Mouse (Mus musculus) kidney, postnatal 0 days (tissue): ENCODE measurements around the gene Ttn. TPM values are rescaled to one million over a fixed set of nuclear protein-coding genes. Genes with fewer than 3 reads are reported as not detected.

Experiments
- ATAC-seq: fragments of 200-750 bp; cut with Nextera tagmentation; replicated peaks from 2 replicates; pipeline ENCODE4 v1.8.0; 2017; ENCODE audit warnings: low read depth, moderate number of reproducible peaks, moderate TSS enrichment, moderate library complexity; ENCODE audit not compliant: low FRiP score
- DNase-seq: peaks from one replicate; pipeline ENCODE4 v3.0.0-alpha.2; 2016; ENCODE audit warnings: low spot score
- H3K27ac ChIP-seq: fragments of 300-500 bp; sonication (generic); 2 replicates; pipeline ENCODE4 v1.5.1; 2014; ENCODE audit warnings: mild to moderate bottlenecking
- H3K27me3 ChIP-seq: fragments of 300-500 bp; sonication (generic); 2 replicates; pipeline ENCODE4 v1.6.1; 2014; ENCODE audit warnings: low read length, mixed read lengths; ENCODE audit not compliant: insufficient read depth
- H3K36me3 ChIP-seq: fragments of 300-500 bp; sonication (generic); 2 replicates; pipeline ENCODE4 v1.6.1; 2014; ENCODE audit warnings: low read length, mixed read lengths; ENCODE audit not compliant: insufficient read depth
- H3K4me1 ChIP-seq: fragments of 300-500 bp; sonication (generic); replicated peaks from 2 replicates; pipeline ENCODE4 v1.6.1; 2014; ENCODE audit warnings: antibody characterized with exemption, low read length, mixed read lengths; ENCODE audit not compliant: insufficient read depth
- H3K4me2 ChIP-seq: fragments of 300-500 bp; sonication (generic); 2 replicates; pipeline ENCODE4 v1.6.1; 2014; ENCODE audit warnings: mild to moderate bottlenecking, low read length, moderate library complexity, mixed read lengths
- H3K4me3 ChIP-seq: fragments of 300-500 bp; sonication (generic); replicated peaks from 2 replicates; pipeline ENCODE4 v1.5.1; 2014; ENCODE audit warnings: low read depth, low read length
- H3K9ac ChIP-seq: fragments of 300-500 bp; sonication (generic); 2 replicates; pipeline ENCODE4 v1.6.1; 2014; ENCODE audit warnings: low read depth, low read length
- H3K9me3 ChIP-seq: fragments of 300-500 bp; sonication (generic); replicated peaks from 2 replicates; pipeline ENCODE4 v1.6.1; 2016; ENCODE audit warnings: low read length, inconsistent platforms, mixed read lengths
- CTCF ChIP-seq: IDR thresholded peaks from 2 replicates; pipeline ENCODE4 v1.5.1; 2016; ENCODE audit warnings: antibody characterized with exemption, low read depth, mild to moderate bottlenecking, moderate library complexity
- WGBS: fragments of 180-500 bp; shearing (Covaris S2); extraction: QIAGEN DNeasy Blood & Tissue Kit; methylation state at CpG from one replicate; pipeline ENCODE4 v1.1.7; 2014; 5-methylcytosine and 5-hydroxymethylcytosine counted together
- polyA plus RNA-seq: library from polyadenylated mRNA; unstranded; fragments of >200 nt; fragmentation: Nextera tagmentation; extraction: Ambion mirVana; gene quantifications from 2 replicates; pipeline ENCODE4 v1.2.1, GENCODE M21; 2015

Ttn gene
- polyA plus RNA-seq, 1 experiment from 2014 or later: 0.14 TPM

GRCm38 (mm10) chr2:76977650-76978049 is 4.7 kb downstream of the Ttn start:
- 61% methylated on average over 6 of the region's 6 CpGs for WGBS
- H3K4me1 ChIP-seq: no peaks in the 10 kb centered on the region
- no peaks in the 10 kb centered on the region for H3K36me3 ChIP-seq
- no peak for ATAC-seq
- no peaks in the 10 kb centered on the region for H3K27me3 ChIP-seq
- H3K27ac ChIP-seq: no peak overlapping the region
- TF ChIP-seq CTCF: no peak
- DNase-seq: no peak
- H3K4me3 ChIP-seq: no peak overlapping the region
- no peak overlapping the region for H3K4me2 ChIP-seq
- no peaks in the 10 kb centered on the region for H3K9me3 ChIP-seq
- no peak overlapping the region for H3K9ac ChIP-seq

DNA sequence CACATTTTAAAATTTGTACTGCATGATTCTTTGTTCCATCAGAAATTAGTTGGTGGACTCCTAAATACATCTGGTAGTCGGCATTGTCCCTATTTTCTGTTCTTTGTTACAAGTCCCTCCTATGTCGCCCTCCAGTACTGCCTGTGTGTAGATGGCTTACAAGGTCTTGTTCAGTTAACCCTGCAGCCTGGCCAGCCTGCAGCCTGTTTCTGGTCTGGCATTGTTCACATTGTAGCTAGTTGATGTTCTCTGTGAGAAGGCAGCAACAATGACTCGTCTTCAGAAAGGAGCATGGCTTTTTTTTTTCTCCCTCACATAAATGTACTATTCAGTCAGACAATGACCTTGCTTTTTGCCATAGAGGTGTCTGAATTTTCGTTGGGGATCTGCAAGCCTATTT is 10.3 kb downstream of the Ttn start:
- DNase-seq (no peak), ATAC-seq (no peak)
- WGBS: 78% methylated on average over 4 of the region's 4 CpGs
- Histone ChIP-seq H3K36me3 (no peaks in the 10 kb centered on the region), H3K27me3 (no peaks in the 10 kb centered on the region), H3K9me3 (no peaks in the 10 kb centered on the region), H3K4me2 (no peak overlapping the region), H3K4me3 (no peak overlapping the region), H3K4me1 (no peaks in the 10 kb centered on the region), H3K27ac (no peak overlapping the region), H3K9ac (no peak overlapping the region)
- no peak for TF ChIP-seq CTCF

DNA sequence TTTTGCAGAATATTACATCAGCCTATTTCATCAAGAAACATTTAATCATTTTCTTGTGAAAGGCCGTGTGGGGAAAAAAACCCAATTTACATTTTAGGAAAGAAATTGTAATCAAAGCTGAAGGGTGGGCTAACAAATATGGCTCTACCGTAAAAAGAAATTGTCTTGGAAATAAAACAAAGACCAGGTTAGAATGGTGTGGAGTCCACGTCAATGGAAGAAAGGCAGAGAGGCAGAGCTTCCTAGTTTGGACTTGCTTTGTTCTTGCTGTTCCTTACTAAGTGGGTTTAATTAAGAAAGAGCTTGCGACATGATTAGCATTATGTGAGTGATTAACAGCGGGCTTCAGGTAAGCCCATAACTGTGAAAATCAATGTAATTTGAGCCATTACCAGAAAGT is 11.3 kb downstream of the Ttn start:
- ATAC-seq (no peak), DNase-seq (no peak)
- Histone ChIP-seq H3K27me3 (no peaks in the 10 kb centered on the region), H3K36me3 (no peaks in the 10 kb centered on the region), H3K27ac (no peak overlapping the region), H3K4me1 (no peaks in the 10 kb centered on the region), H3K9me3 (no peaks in the 10 kb centered on the region), H3K4me3 (no peak overlapping the region), H3K9ac (no peak overlapping the region), H3K4me2 (no peak overlapping the region)
- TF ChIP-seq CTCF: no peak
- WGBS: 65% methylated on average over 5 of the region's 5 CpGs

DNA sequence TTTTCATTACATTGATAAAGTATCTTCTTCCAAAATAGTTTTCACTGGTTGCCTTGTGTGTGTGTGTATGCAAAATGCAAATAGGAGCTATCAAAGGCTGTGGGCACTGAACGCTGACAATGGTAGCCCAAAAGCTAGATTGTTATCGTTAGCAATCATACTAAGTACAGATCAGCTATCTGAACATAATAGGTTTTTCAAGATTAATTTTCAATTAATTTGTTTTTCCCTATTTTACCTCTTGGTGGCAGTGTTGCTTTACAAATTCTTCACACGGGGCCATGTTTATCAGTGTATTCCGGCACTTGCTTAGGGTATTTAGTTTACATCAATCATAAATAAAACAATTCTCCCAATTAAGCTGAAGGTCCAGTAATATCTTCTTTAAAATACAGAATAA is 11.7 kb downstream of the Ttn start:
- 16% methylated on average over 4 of the region's 4 CpGs for WGBS
- Histone ChIP-seq H3K27ac (no peak overlapping the region), H3K4me3 (no peak overlapping the region), H3K27me3 (no peaks in the 10 kb centered on the region), H3K36me3 (no peaks in the 10 kb centered on the region), H3K9me3 (no peaks in the 10 kb centered on the region), H3K4me1 (no peaks in the 10 kb centered on the region), H3K4me2 (no peak overlapping the region), H3K9ac (no peak overlapping the region)
- TF ChIP-seq CTCF: peak; percentile 72
- peak; percentile 75 for DNase-seq
- ATAC-seq: no peak

GRCm38 (mm10) chr2:76970204-76970603 is 12.1 kb downstream of the Ttn start:
- no peak overlapping the region for H3K9ac ChIP-seq
- H3K4me2 ChIP-seq: no peak overlapping the region
- H3K4me1 ChIP-seq: no peaks in the 10 kb centered on the region
- no peak overlapping the region for H3K4me3 ChIP-seq
- DNase-seq (no peak), ATAC-seq (no peak)
- 59% methylated on average over 6 of the region's 6 CpGs for WGBS
- H3K27ac ChIP-seq: no peak overlapping the region
- H3K27me3 ChIP-seq: no peaks in the 10 kb centered on the region
- TF ChIP-seq CTCF: no peak
- no peaks in the 10 kb centered on the region for H3K36me3 ChIP-seq
- no peaks in the 10 kb centered on the region for H3K9me3 ChIP-seq

- no peak overlapping the region for H3K4me3 ChIP-seq
These were observed 12.7 kb downstream of the Ttn start for GRCm38 (mm10) chr2:76969637-76970036.

DNA sequence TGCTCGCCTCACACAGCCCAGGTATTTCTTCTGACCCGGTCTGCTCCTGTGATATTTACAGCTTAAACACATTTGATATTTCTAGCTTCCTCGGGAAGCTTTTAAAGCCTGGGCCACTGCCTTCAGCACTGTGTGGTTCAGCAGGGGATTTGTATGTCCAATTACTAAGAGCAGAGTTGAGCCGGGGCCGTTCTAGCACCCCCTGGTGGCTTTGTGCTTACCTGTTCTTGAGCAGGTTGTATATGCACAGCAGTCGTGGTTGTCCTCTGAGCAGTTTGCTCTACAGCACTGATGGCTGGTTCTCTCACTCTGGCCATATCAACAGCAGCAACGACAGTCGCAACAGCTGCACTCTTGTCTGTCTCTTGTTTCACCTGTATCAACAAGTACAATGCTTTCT is 13.4 kb downstream of the Ttn start:
- DNase-seq (peak; percentile 89), ATAC-seq (peak; percentile 81)
- Histone ChIP-seq H3K9me3 (no peaks in the 10 kb centered on the region), H3K4me2 (no peak overlapping the region), H3K27ac (no peak overlapping the region), H3K36me3 (no peaks in the 10 kb centered on the region), H3K27me3 (no peaks in the 10 kb centered on the region), H3K4me3 (no peak overlapping the region), H3K4me1 (no peaks in the 10 kb centered on the region), H3K9ac (no peak overlapping the region)
- TF ChIP-seq CTCF: peak; percentile 90
- WGBS: 21% methylated on average over 8 of the region's 8 CpGs

More at GRCm38 (mm10) chr2:76969637-76970036, 12.7 kb downstream of the Ttn start:
- ATAC-seq: no peak
- H3K4me2 ChIP-seq: no peak overlapping the region
- H3K27ac ChIP-seq: no peak overlapping the region
- H3K4me1 ChIP-seq: no peaks in the 10 kb centered on the region
- WGBS: 83% methylated on average over 21 of the region's 21 CpGs
- TF ChIP-seq CTCF: no peak
- DNase-seq: no peak
- no peaks in the 10 kb centered on the region for H3K36me3 ChIP-seq
- no peaks in the 10 kb centered on the region for H3K27me3 ChIP-seq
- no peak overlapping the region for H3K9ac ChIP-seq
- no peaks in the 10 kb centered on the region for H3K9me3 ChIP-seq
